Mouse (Mus musculus): ENCODE measurements around the gene Kptn. TPM values are rescaled to one million over a fixed set of nuclear protein-coding genes. Genes with fewer than 3 reads are reported as not detected.
A peak's percentile ranks its signal among the peaks of the same experiment; 100 is the strongest.

The Kptn gene
- polyA plus RNA-seq (2015; fragmentation: Nextera tagmentation; extraction: Ambion mirVana) = 6.5 and 7.5 TPM in 2 replicates

DNA sequence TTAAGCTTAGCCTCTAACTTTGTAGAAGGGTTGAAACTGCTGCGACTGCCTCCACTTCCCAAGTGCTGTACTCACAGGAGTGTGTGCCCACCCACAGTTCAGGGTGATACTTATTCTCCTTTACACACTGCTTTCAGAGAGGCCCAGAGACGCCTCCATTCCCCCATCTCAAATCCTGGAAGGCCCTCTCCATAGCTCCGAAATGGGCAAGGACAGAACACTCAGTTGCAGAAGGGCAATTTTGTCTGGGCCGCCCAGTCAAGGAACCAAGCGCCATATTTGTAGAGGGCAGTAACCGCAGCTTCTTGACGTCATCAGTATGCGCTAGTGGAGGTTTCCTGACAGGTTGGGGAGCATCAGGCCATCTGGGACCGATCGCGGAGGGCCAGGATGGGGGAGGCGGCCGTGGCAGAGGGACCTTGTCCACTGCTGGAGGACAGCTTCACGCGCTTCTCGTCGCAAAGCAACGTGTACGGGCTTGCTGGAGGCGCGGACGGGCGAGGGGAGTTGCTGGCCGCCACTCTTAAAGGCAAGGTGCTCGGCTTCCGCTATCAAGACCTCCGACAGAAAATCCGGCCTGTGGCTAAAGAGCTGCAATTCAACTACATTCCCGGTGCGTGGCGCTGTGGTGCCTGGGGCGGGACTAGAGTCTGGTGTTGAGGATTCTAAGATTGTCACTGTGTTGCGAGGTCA, at the start of gene Kptn:
TSS of gene Kptn (plus strand) at position 327 of the 693 bp plus-strand sequence.
- TF ChIP-seq CTCF (IDR thresholded peaks at IDR 0.05; ENCODE audit: low read depth) (peak; percentile 92), EP300 (IDR thresholded peaks at IDR 0.05; ENCODE audit: low read depth) (peak; percentile 54; the same call in 1 of the 2 replicates)
- Histone ChIP-seq H3K9me3 (ENCODE audit: low read length) (no peaks in the 10 kb centered on the region), H3K9ac (replicated peaks) (peak within 1 kb of the TSS; percentile 78), H3K4me1 (ENCODE audit: insufficient read depth) (peaks cover 11% of the 10 kb centered on the region), H3K27me3 (ENCODE audit: insufficient read depth, low read length) (no peaks in the 10 kb centered on the region), H3K4me2 (ENCODE audit: low read depth, low read length) (peak within 1 kb of the TSS; percentile 73), H3K4me3 (ENCODE audit: low read depth, low read length) (peak within 1 kb of the TSS; percentile 87), H3K27ac (ENCODE audit: low read depth) (peak within 1 kb of the TSS; percentile 88), H3K36me3 (replicated peaks; ENCODE audit: insufficient read depth, low read length) (peaks cover 26% of the 10 kb centered on the region)
- 2% methylated on average over 33 of the region's 33 CpGs for WGBS (ENCODE audit: insufficient replicate concordance)
- ATAC-seq (peak; percentile 94), DNase-seq (peak; percentile 92)

- no peak overlapping the region for H3K4me2 ChIP-seq (ENCODE audit: low read depth, low read length)
- H3K27me3 ChIP-seq (ENCODE audit: insufficient read depth, low read length) = no peaks in the 10 kb centered on the region
- no peak overlapping the region for H3K27ac ChIP-seq (ENCODE audit: low read depth)
- H3K36me3 ChIP-seq (replicated peaks; ENCODE audit: insufficient read depth, low read length) = no peaks in the 10 kb centered on the region
- no peak overlapping the region for H3K4me3 ChIP-seq (ENCODE audit: low read depth, low read length)
- no peak overlapping the region for H3K9ac ChIP-seq (replicated peaks)
- no peak for TF ChIP-seq CTCF (IDR thresholded peaks at IDR 0.05; ENCODE audit: low read depth)
- TF ChIP-seq EP300 (IDR thresholded peaks at IDR 0.05; ENCODE audit: low read depth) = no peak
- ATAC-seq (no peak), DNase-seq (no peak)
- no peaks in the 10 kb centered on the region for H3K9me3 ChIP-seq (ENCODE audit: low read length)
- H3K4me1 ChIP-seq (ENCODE audit: insufficient read depth) = peaks cover 12% of the 10 kb centered on the region; the same call in 1 of the 2 replicates
These were observed 48.8 kb upstream of the Kptn start for GRCm38 (mm10) chr7:16070846-16071245.

DNA sequence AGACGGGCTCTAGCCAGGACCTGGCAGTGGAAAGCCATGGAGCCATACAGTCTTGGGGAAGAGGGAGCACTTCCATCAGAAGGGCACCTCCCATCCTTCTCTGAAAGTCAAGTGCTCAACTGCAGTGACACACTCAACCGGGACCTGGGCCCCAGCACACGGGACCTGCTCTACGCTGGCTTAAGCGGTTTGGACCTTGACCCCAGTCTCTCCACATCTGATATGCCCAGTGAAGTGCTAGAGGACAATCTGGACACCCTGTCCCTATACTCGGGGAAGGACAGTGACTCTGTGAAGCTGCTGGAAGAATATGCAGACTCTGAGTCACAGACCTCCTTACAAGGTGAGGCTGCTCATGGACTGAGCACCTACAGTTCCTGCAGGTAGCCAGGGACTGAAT, 47.8 kb upstream of the Kptn start:
- Histone ChIP-seq H3K27ac (ENCODE audit: low read depth) (no peak overlapping the region), H3K27me3 (ENCODE audit: insufficient read depth, low read length) (no peaks in the 10 kb centered on the region), H3K4me2 (ENCODE audit: low read depth, low read length) (no peak overlapping the region), H3K9ac (replicated peaks) (no peak overlapping the region), H3K36me3 (replicated peaks; ENCODE audit: insufficient read depth, low read length) (no peaks in the 10 kb centered on the region), H3K4me3 (ENCODE audit: low read depth, low read length) (no peak overlapping the region), H3K9me3 (ENCODE audit: low read length) (no peaks in the 10 kb centered on the region), H3K4me1 (ENCODE audit: insufficient read depth) (peaks cover 12% of the 10 kb centered on the region; the same call in 1 of the 2 replicates)
- TF ChIP-seq CTCF (IDR thresholded peaks at IDR 0.05; ENCODE audit: low read depth) (no peak), EP300 (IDR thresholded peaks at IDR 0.05; ENCODE audit: low read depth) (no peak)
- DNase-seq = no peak
- WGBS (ENCODE audit: insufficient replicate concordance) = 68% methylated on average over 6 of the region's 6 CpGs
- ATAC-seq = peak; percentile 78

DNA sequence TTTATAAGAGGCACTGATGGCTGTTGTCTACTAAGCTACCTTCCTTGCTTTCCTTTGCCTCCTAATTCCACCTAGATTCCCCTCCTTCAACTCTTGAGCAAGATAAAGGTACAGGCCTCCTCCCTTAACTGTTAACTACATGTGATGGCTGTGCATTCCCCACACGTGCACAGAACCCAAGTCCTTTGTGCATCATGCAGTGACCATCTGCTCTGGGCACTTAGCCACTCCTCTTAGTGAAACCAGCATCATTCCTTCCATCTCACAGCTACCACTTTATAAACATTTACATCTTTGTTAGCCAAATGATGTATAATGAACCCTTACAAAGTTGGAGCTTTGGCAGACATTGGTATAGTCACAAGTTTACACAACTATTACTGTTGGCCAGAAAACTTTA, 39.7 kb upstream of the Kptn start:
- no peaks in the 10 kb centered on the region for H3K36me3 ChIP-seq (replicated peaks; ENCODE audit: insufficient read depth, low read length)
- no peak overlapping the region for H3K4me2 ChIP-seq (ENCODE audit: low read depth, low read length)
- no peak overlapping the region for H3K9ac ChIP-seq (replicated peaks)
- DNase-seq (no peak), ATAC-seq (no peak)
- WGBS (ENCODE audit: insufficient replicate concordance) = 45% methylated on average over 1 of the region's 1 CpGs
- no peaks in the 10 kb centered on the region for H3K27me3 ChIP-seq (ENCODE audit: insufficient read depth, low read length)
- no peak overlapping the region for H3K27ac ChIP-seq (ENCODE audit: low read depth)
- TF ChIP-seq EP300 (IDR thresholded peaks at IDR 0.05; ENCODE audit: low read depth) = no peak
- TF ChIP-seq CTCF (IDR thresholded peaks at IDR 0.05; ENCODE audit: low read depth) = no peak
- H3K4me3 ChIP-seq (ENCODE audit: low read depth, low read length) = no peak overlapping the region
- H3K9me3 ChIP-seq (ENCODE audit: low read length) = no peaks in the 10 kb centered on the region
- H3K4me1 ChIP-seq (ENCODE audit: insufficient read depth) = no peaks in the 10 kb centered on the region

GRCm38 (mm10) chr7:16080581-16080980, 39.1 kb upstream of the Kptn start:
- H3K4me1 ChIP-seq (ENCODE audit: insufficient read depth) = no peaks in the 10 kb centered on the region

DNA sequence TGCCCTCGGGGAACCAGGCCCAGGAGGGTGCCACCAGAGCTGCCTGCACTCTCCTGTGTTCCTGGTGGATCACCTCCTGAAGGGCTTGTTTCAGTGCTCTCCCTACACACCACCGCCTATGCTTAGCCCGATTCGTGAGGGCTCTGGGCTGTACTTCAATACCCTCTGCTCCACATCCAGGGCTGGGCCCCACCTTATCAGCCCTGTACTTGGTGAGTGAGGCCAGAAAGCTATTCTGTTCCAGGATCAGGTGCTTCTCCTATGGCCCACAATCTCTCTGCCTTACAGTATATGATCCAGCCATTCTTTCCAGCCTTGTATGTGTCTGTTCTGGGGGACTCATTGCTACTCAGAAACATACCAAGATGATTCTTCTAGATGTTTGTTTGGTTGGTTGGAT, 36.3 kb upstream of the Kptn start:
- no peak overlapping the region for H3K4me3 ChIP-seq (ENCODE audit: low read depth, low read length)
- no peaks in the 10 kb centered on the region for H3K4me1 ChIP-seq (ENCODE audit: insufficient read depth)
- no peak for DNase-seq
- 68% methylated on average over 4 of the region's 4 CpGs for WGBS (ENCODE audit: insufficient replicate concordance)
- H3K9ac ChIP-seq (replicated peaks) = no peak overlapping the region
- H3K4me2 ChIP-seq (ENCODE audit: low read depth, low read length) = no peak overlapping the region
- no peak overlapping the region for H3K27ac ChIP-seq (ENCODE audit: low read depth)
- no peaks in the 10 kb centered on the region for H3K9me3 ChIP-seq (ENCODE audit: low read length)
- no peaks in the 10 kb centered on the region for H3K36me3 ChIP-seq (replicated peaks; ENCODE audit: insufficient read depth, low read length)
- no peak for ATAC-seq
- H3K27me3 ChIP-seq (ENCODE audit: insufficient read depth, low read length) = no peaks in the 10 kb centered on the region
- no peak for TF ChIP-seq CTCF (IDR thresholded peaks at IDR 0.05; ENCODE audit: low read depth)
- TF ChIP-seq EP300 (IDR thresholded peaks at IDR 0.05; ENCODE audit: low read depth) = no peak

More at GRCm38 (mm10) chr7:16080581-16080980, 39.1 kb upstream of the Kptn start:
- H3K36me3 ChIP-seq (replicated peaks; ENCODE audit: insufficient read depth, low read length) = no peaks in the 10 kb centered on the region
- TF ChIP-seq EP300 (IDR thresholded peaks at IDR 0.05; ENCODE audit: low read depth) (no peak), CTCF (IDR thresholded peaks at IDR 0.05; ENCODE audit: low read depth) (no peak)
- no peaks in the 10 kb centered on the region for H3K27me3 ChIP-seq (ENCODE audit: insufficient read depth, low read length)
- no peak for DNase-seq
- 67% methylated on average over 4 of the region's 4 CpGs for WGBS (ENCODE audit: insufficient replicate concordance)
- no peak overlapping the region for H3K9ac ChIP-seq (replicated peaks)
- H3K4me3 ChIP-seq (ENCODE audit: low read depth, low read length) = no peak overlapping the region
- no peak overlapping the region for H3K4me2 ChIP-seq (ENCODE audit: low read depth, low read length)
- H3K9me3 ChIP-seq (ENCODE audit: low read length) = no peaks in the 10 kb centered on the region
- H3K27ac ChIP-seq (ENCODE audit: low read depth) = no peak overlapping the region
- no peak for ATAC-seq
